9 mouse cellular contexts compared by ENCODE assay signal in genomic region chr11:46069408-46070003, GRCm38 (mm10). TPM values are rescaled to one million over a fixed set of nuclear protein-coding genes. Genes with fewer than 3 reads are reported as not detected.
DNase-seq lines count a peak whose midpoint lies in the region; ATAC-seq and TF ChIP-seq lines count a peak whose summit lies in the region.
"Had no signal": no experiment of that assay in that cellular context is flagged by ENCODE, and none has a peak within 500 bp of the region (broad histone marks: within the 10 kb centered on the region; RNA-seq: fewer than 3 reads in every experiment).

No protein-coding gene starts in this region.

- H3K9me3 ChIP-seq in heart, postnatal 0 days (replicated peaks; ENCODE audit: control insufficient read depth, low read length), result no peaks in the 10 kb centered on the region
- no peaks in the 10 kb centered on the region for H3K9me3 ChIP-seq in midbrain, embryonic 13.5 days

- no peak for TF ChIP-seq POLR2A in kidney, adult 2 months (IDR thresholded peaks at IDR 0.05; ENCODE audit: low read depth, low read length)

- H3K4me3 ChIP-seq in kidney, adult 2 months (ENCODE audit: insufficient read depth, low read depth, low read length), result no peak overlapping the region
- no peak overlapping the region for H3K4me3 ChIP-seq in brown adipose tissue, adult 24 weeks (ENCODE audit: insufficient read depth, low read depth, low read length)
- no peak overlapping the region for H3K4me3 ChIP-seq in heart, postnatal 0 days (ENCODE audit: low read depth, low read length)
- no peak overlapping the region for H3K4me3 ChIP-seq in midbrain, embryonic 13.5 days (replicated peaks)

- peak; percentile 76 for TF ChIP-seq EP300 in heart, postnatal 0 days (IDR thresholded peaks at IDR 0.05; ENCODE audit: low read depth)

- peaks cover 3% of the 10 kb centered on the region for H3K4me1 ChIP-seq in kidney, adult 2 months (ENCODE audit: control insufficient read depth, insufficient read depth, low read length)
- peaks cover 30% of the 10 kb centered on the region for H3K4me1 ChIP-seq in brown adipose tissue, adult 24 weeks (ENCODE audit: control insufficient read depth, insufficient read depth, insufficient read length, low read length)
- H3K4me1 ChIP-seq in heart, postnatal 0 days (ENCODE audit: control insufficient read depth, insufficient read depth), result peaks cover 72% of the 10 kb centered on the region
- peaks cover 39% of the 10 kb centered on the region for H3K4me1 ChIP-seq in midbrain, embryonic 13.5 days (replicated peaks)

- 31% methylated on average over 17 of the region's 17 CpGs for whole genome bisulfite sequencing in kidney, adult 2 months
- 8% methylated on average over 17 of the region's 17 CpGs for WGBS in heart, postnatal 0 days
- WGBS in midbrain, embryonic 13.5 days, result 21% methylated on average over 17 of the region's 17 CpGs

- H3K27me3 ChIP-seq in kidney, adult 2 months (replicated peaks; ENCODE audit: control insufficient read depth, insufficient read depth, low read length), result no peaks in the 10 kb centered on the region
- H3K27me3 ChIP-seq in heart, postnatal 0 days (ENCODE audit: control insufficient read depth, insufficient read depth, low read length), result no peaks in the 10 kb centered on the region
- no peaks in the 10 kb centered on the region for H3K27me3 ChIP-seq in midbrain, embryonic 13.5 days

- no peaks in the 10 kb centered on the region for H3K36me3 ChIP-seq in kidney, adult 2 months (ENCODE audit: control insufficient read depth, insufficient read depth, low read length)
- H3K36me3 ChIP-seq in heart, postnatal 0 days (replicated peaks; ENCODE audit: control insufficient read depth, insufficient read depth, low read length), result peaks cover 15% of the 10 kb centered on the region
- no peaks in the 10 kb centered on the region for H3K36me3 ChIP-seq in midbrain, embryonic 13.5 days

- no peak for DNase-seq in kidney, adult 2 months
- DNase-seq in kidney, adult 11 months, result no peak
- peak; percentile 90 for DNase-seq in heart, postnatal 0 days (ENCODE audit: low spot score)
- no peak for DNase-seq in right cerebral cortex, postnatal 14 days
- DNase-seq in testis, postnatal 14 days (ENCODE audit: low spot score), result no peak
- DNase-seq: cerebellum, adult 8-10 months had no signal

- ATAC-seq in heart, postnatal 0 days (ENCODE audit: insufficient read depth, low read depth), result peak; percentile 67
- ATAC-seq in midbrain, embryonic 13.5 days, result peak; percentile 29; the same call in 1 of the 2 replicates
- ATAC-seq in erythroblast, adult 5-6 weeks (replicated peaks; ENCODE audit: low FRiP score, poor library complexity, severe bottlenecking), result no peak

- H3K4me2 ChIP-seq in heart, postnatal 0 days (ENCODE audit: low read depth, low read length), result peak overlapping the region; percentile 17; the same call in 1 of the 2 replicates
- H3K4me2 ChIP-seq in midbrain, embryonic 13.5 days (replicated peaks), result no peak overlapping the region; the same call in 1 of the 2 replicates

- H3K27ac ChIP-seq in kidney, adult 2 months (ENCODE audit: insufficient read depth, low read depth, low read length), result peak overlapping the region; percentile 63
- H3K27ac ChIP-seq in brown adipose tissue, adult 24 weeks (replicated peaks; ENCODE audit: low read depth, low read length), result peak overlapping the region; percentile 95
- H3K27ac ChIP-seq in heart, postnatal 0 days (ENCODE audit: low read depth), result peak overlapping the region; percentile 98
- 0 out of 2 replicates have a peak overlapping the region, but pooled peaks have one; percentile 14 for H3K27ac ChIP-seq in midbrain, embryonic 13.5 days

- TF ChIP-seq CTCF in kidney, adult 2 months (conservative IDR thresholded peaks at IDR 0.05; ENCODE audit: insufficient read depth, insufficient read length, low read depth, low read length), result no peak
- TF ChIP-seq CTCF in heart, postnatal 0 days (IDR thresholded peaks at IDR 0.05; ENCODE audit: low read depth), result no peak

- peak overlapping the region; percentile 32; the same call in 1 of the 2 replicates for H3K9ac ChIP-seq in heart, postnatal 0 days (replicated peaks; ENCODE audit: low read depth, low read length)
- H3K9ac ChIP-seq in midbrain, embryonic 13.5 days (replicated peaks), result no peak overlapping the region

RNA-seq across cellular contexts. Expression of gene Adam19, which starts 13.7 kb away (rescaled TPM):
- polyA plus RNA-seq in kidney, adult 2 months (2012; rRNA removed), result 2.9 and 3.6 TPM in 2 replicates
- 2.4 and 3.1 TPM in 2 replicates for polyA plus RNA-seq in brown adipose tissue, adult 24 weeks (2012; ENCODE audit: insufficient read depth, insufficient read length, missing spikeins)
- total RNA-seq in heart, postnatal 0 days (2014; rRNA removed; ENCODE audit: low replicate concordance), result 59.8 and 67.9 TPM in 2 replicates
- polyA plus RNA-seq in heart, postnatal 0 days (2015; fragmentation: Nextera tagmentation; extraction: Ambion mirVana), result 10.1 and 15.8 TPM in 2 replicates
- 8.8 and 10.5 TPM in 2 replicates for polyA plus RNA-seq in midbrain, embryonic 13.5 days (2015; fragmentation: Nextera tagmentation; extraction: Ambion mirVana)
- total RNA-seq in erythroblast, adult 5-6 weeks (2015; ENCODE audit: low replicate concordance), result 4.6 TPM in 2 replicates
- 5.6 and 6.2 TPM in 2 replicates for total RNA-seq in erythroblast, adult 5-6 weeks (2017; ENCODE audit: low replicate concordance)

RNA-seq across cellular contexts. Expression of gene Gm12166, which starts 17.4 kb away (rescaled TPM):
- polyA plus RNA-seq in kidney, adult 2 months (2012; rRNA removed), result 9.6 and 14.2 TPM in 2 replicates
- polyA plus RNA-seq in brown adipose tissue, adult 24 weeks (2012; ENCODE audit: insufficient read depth, insufficient read length, missing spikeins), result 2.3 and 18.9 TPM in 2 replicates
- 1.8 and 2.8 TPM in 2 replicates for total RNA-seq in heart, postnatal 0 days (2014; rRNA removed; ENCODE audit: low replicate concordance)
- polyA plus RNA-seq in heart, postnatal 0 days (2015; fragmentation: Nextera tagmentation; extraction: Ambion mirVana), result 3.6 and 3.9 TPM in 2 replicates
- 6.1 and 7.1 TPM in 2 replicates for polyA plus RNA-seq in midbrain, embryonic 13.5 days (2015; fragmentation: Nextera tagmentation; extraction: Ambion mirVana)
- 4.4 and 4.8 TPM in 2 replicates for total RNA-seq in erythroblast, adult 5-6 weeks (2015; ENCODE audit: low replicate concordance)
- 4.3 and 8.9 TPM in 2 replicates for total RNA-seq in erythroblast, adult 5-6 weeks (2017; ENCODE audit: low replicate concordance)

Comparison
In these comparisons a context has a peak if more than half of its experiments do, and no peak if none do; other contexts are left out.
1. H3K27ac ChIP-seq: peak in every context shown above with its lines; median percentile 98 in heart, postnatal 0 days; 95 in brown adipose tissue, adult 24 weeks; 63 in kidney, adult 2 months; 14 in midbrain, embryonic 13.5 days.